Mouse (Mus musculus) A20 (cell line): Measurements from ENCODE around the gene Crybg3.

Experiments
- DNase-seq: peaks from one replicate; pipeline ENCODE4 v3.0.0-alpha.2; 2011; ENCODE audit warnings: low read depth, low spot score

Gene Crybg3

GRCm38 (mm10) chr16:59451813-59452212, 149.0 kb downstream of the Crybg3 start:
- no peak for DNase-seq

- DNase-seq, result no peak
Observed at GRCm38 (mm10) chr16:59449092-59449491, 151.7 kb downstream of the Crybg3 start.

GRCm38 (mm10) chr16:59448181-59448580, 152.6 kb downstream of the Crybg3 start:
- DNase-seq, result no peak

DNA sequence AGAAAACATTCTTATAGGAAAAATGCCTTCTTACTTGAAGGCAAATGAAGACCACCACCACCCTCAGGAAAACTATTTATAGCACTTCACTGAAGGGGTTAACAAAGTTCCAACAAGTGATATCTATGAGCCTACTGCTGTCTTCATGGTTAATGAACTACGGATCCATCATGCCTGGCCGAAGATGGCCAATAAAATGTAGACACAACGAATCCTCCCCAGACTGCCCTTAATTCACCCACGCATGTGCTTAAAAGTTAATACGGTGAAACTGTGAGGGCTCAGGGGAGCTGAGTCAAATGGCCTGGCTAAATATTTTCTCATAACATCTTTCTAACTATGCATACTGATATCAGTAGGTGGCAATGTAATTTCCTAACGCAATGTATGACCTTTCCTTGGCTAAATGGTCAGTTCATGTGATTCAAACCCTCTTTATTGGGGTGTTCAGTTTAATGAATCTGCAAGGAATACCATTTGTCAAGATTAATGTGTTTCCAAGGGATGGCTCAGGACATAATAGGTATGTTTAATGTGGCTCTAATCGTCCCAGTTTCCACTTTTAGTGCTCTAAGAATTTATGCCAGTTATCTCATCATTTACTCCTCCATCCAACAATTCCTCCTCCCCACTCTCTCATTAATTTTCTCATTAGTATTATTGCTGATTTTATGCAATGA, 155.8 kb downstream of the Crybg3 start:
- no peak for DNase-seq
